Mouse (Mus musculus) lung, adult 2 months (tissue): ENCODE measurements around the gene Cdc6.

Source experiments
- CTCF ChIP-seq: fragments of 200-500 bp; IDR thresholded peaks from 2 replicates; pipeline ENCODE4 v1.5.1; 2011; ENCODE audit warnings: mild to moderate bottlenecking, low read length, control low read depth; ENCODE audit not compliant: insufficient read depth
- POLR2A ChIP-seq: fragments of 200-500 bp; IDR thresholded peaks from 2 replicates; pipeline ENCODE4 v1.6.1; 2011; ENCODE audit warnings: low read depth, mild to moderate bottlenecking, control low read depth, low read length, borderline replicate concordance; ENCODE audit errors: extremely low read depth

- TF ChIP-seq CTCF (no peak), POLR2A (no peak)
Observed at GRCm38 (mm10) chr11:98952111-98952510, 44.5 kb downstream of the Cdc6 start.
